Mouse (Mus musculus) hindlimb bud, embryonic 11.5 days (tissue): Measurements from ENCODE around the gene B230118H07Rik.
A peak's percentile ranks its signal among the peaks of the same experiment; 100 is the strongest.

ENCODE experiments used
- DNase-seq: peaks from one replicate; pipeline ENCODE4 v3.0.0-alpha.2; 2012; ENCODE audit warnings: low read depth, low spot score; ENCODE audit errors: extremely low spot score

Gene B230118H07Rik

DNA sequence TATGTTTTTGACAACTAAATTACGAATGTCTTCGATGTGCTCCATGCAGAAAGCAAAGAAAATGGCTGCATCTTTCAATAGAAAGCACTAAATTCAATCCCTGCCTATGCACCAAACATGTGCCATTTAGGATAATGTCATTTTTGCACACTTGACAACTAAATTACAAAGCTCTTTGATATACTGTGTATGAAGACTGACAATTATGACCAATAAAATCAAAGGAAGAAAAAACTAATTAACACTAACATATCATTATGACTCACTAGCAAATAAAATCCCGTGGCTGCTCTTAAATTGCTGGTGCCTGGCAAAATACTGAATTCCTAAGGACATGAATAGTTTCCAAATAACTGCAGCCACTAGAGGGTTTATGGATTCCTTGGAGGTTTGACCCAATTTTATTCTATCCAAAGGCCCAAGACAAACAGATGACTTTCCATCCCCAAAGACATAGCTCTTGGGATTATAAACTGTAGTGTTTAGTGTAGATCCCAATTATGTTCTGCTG is 9.4 kb downstream of the B230118H07Rik start:
- DNase-seq, result no peak

DNA sequence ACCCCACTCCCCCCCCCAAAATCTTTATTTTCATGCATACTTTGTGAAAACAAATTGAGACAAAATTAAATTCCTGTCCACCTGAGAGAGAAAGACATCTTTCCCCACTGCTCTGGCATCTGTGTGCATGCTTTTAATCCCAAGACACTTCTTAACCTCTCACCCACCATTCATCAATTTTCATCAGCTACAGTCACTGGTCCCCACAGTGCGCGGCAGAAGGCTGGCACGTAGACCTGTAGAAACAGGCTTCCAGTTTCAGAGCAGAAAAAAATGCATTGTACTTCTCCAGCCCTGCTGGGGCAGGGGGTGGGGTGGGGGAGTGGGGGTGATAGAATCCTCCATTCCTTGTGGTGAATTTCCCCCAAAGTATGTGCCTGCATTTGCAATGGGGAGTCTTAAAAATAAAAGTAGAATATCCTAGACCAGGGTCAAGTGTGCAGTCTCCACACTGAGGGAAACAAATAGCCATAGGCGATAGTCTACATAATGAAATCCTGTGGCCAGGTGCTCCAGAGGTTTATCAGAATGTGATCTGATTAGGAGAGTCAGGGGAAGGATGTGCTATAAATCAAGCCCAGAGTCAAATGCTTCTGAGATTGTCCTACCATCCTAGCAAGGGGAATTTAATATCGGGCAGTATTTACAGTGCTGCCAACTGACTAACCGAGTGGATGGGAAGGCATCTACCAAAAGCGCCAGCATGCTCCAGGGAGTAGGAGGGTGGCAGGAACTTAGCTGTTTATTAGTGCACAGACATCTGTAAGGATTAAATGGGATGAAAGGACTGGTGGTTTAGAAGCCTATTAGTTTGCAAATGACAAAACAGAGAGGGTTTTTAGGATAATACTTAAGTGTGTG is 10.1 kb downstream of the B230118H07Rik start:
- no peak for DNase-seq

DNA sequence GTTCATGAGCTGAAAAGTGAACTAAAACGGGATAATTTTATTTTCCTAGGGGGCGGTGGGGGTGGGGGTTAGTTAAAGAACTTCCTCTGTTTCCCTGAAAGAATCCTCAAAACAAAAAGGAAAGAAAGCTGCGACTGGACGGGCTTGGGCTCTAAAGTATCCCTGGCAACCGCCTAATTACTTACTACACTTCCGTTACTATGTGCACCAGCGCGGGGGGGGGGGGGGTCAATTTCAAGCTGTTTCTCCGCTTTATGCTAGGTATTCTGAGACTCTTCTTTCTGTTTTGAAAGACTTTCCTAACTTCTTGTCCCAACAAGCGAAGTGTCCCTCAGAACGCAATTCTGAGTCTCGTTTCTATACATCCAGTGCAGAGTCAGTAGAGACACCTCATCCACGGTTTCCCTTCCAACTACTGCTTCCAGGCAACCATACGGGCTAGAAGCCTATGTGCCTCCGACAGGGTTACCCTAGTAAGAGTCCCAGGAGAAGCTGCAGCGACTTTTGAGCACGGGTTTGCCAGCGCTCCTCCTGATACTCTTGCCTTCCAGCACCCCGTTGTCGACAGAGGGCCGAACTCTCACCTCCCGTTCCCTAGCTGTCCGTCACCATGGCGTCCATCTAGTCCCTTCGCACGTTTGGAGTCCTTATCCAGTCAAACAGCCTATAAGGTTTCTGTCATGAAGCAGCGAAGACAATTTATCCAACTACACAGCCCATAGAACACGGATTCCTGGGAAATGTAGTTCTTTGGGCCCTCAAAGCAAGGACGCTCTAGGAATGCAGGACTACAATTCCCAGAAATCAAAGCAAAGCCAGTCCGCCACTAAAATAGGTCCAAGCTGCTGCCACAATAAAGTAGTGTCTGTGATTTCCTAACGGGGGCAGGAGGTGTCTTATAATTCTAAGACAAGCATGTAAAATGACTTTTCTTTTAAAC is 20.8 kb downstream of the B230118H07Rik start:
- peak; percentile 99 for DNase-seq

DNA sequence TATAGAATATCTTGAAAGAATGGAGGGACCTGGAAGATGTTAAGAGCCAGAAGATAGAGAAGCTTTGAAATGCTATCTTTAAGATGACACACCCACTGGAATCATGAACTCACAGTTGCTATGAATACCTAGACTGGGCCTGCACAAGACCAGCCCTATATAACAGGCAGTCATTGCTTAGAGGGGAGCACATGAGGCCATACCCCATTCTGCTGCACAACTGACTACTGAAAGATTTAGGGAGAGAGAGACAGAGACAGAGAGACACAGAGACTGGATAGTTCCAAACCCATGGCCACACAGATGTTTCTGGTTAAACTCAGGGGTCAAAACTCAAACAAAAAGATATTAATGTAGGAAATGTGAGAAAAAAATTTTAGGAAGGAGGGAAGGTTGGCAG is 22.1 kb downstream of the B230118H07Rik start:
- DNase-seq, result no peak

DNA sequence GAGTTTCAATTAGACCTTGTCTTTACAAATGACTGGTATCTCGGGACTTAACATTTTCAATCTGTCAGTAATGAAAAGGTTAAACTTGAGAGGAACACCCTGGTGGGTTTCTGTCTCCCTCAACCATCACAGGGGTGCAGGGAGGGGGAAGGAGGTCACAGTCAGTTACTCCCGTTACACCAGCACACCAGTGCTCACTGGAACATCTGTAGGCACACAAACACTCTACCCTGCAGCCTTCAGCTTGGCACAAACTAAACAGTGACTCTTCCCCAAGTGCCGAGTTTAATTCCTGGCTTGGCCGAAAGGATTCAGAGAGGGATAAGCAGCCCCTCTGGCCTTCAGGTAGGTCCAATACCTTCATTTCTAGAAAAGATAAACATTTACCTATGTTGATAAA is 24.8 kb downstream of the B230118H07Rik start, which contains the start of gene Rag2:
TSS of gene Rag2 (plus strand) at position 193 of the 400 bp plus-strand sequence.
- no peak for DNase-seq

DNA sequence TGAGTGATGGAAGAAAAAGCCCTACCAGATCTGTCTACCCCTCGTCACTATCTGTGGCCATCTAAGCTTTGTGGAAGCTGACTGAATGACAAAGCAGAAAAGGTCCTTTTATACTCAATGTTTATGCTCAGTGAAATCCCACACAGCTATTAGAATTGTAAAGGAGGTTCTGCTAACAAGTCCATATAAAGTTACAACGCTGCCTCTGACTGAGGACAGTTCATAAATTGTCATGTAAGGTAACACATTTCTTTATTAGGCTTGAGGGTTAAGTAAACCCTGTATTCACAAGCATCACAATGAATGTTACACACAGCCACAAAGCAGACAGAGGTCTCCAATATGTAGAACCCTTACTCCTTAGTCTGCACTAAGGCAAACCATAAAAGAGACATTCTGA is 25.3 kb downstream of the B230118H07Rik start:
- no peak for DNase-seq

DNA sequence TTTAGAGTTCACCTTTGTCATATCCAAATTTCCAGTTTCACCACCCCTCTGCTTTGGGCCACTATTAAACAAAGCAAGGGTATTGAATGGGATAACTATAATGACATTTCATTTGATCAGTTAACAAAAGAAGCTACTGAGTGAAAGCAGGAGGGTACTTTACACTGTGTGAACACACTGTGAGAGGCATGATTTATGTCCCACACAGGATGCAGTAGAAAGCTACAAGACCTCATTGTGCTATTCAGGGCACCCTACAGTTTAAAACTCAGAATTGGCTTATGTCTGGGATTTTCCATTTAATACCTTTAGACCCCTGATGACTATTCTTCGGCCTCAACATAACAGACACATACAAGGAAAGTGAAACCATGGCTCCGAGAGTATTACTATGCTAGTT is 26.3 kb downstream of the B230118H07Rik start:
- DNase-seq, result no peak

DNA sequence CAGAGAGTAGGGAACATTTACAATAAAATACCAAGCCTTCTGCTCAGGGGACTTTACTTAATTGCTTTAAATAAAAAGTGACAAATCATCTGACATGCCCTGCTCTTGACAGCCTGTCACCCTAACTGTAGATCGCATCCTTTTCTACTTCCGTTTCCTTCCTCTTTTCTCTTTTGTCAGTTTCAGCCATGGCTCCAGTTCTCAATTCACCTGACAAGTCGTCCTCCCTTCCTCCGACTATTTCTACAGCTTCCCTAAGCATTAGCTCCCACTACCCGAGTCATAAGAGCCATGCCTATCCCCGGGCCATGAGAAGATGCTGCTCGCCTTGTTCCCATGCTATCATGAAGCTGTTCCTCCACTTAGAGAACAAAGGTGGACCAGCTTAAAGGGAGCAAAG is 27.7 kb downstream of the B230118H07Rik start:
- DNase-seq, result no peak

DNA sequence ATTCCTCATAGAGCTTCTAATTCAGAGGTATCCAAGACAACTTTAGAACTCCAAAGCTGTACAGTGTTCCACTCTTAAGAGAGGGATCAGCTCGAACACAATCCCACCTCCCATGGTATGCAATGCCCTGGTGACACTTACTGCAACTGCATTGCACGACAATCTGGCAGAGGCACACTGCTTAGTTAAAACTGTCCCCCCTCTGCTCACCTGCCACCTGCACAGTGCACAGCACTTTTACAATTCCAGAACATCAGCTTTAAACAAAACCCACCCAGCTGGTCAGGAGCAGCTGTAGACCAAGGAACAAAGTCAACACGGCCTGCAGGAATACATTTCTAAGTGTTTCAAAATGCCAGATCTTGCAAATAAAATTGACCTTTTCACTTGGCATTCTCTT is 28.4 kb downstream of the B230118H07Rik start:
- no peak for DNase-seq

DNA sequence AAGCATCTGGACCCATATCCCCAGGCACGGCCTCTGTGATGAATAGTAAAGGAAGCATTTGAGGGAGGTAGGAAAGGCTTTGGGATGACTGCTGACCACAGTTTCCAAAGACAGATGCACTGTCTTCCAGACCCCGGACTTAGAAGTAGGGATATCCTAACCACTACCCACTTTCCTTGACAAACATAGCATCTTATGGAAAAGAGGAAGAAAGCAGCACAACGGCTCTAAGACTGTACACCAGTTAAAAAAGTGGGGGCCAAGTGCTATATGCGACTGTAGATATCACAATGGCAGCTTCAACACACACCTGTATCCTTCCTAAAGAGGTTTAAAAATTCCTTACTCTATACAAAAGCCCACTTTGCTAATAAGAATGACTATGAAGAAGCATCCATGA is 31.0 kb downstream of the B230118H07Rik start:
- DNase-seq, result no peak

DNA sequence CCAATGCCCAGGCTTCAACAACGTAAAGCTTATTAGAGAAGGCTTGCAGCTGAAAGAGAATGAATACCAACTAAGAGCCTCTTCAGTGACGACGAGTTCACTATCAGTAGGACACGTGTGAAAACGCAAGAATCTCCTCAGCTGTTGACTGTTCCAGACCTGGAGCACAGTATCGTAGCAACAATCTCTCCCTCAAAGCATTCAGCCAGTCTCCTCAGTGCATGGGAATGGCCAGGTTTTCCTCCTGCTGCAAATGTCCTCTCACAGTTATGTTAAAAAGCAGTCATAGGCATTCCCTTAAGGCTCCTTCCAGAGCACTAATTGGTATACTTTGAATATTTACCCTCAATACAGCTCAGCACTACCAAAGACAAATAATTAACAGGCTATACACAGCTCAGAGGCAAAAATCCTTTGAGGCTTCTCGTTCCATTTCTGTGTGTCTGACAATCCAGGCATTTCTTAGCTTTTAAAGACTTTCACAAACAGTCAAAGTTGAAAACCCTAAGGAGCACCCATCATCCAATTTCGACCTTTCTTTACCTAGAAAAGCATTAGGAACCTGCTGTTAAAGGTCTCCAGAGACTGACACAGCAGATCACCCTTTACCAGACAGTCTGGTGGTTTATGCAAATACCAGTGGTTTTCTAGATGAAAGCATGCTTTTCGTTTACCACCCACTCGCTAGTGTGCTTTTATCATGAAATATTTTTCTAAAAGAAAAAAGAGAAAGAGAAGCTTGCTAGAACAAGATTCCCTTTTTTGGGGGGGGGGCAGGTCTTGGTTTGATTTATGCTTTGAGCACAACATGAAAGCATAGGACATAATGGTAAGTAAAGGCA is 33.6 kb downstream of the B230118H07Rik start:
- DNase-seq, result no peak

DNA sequence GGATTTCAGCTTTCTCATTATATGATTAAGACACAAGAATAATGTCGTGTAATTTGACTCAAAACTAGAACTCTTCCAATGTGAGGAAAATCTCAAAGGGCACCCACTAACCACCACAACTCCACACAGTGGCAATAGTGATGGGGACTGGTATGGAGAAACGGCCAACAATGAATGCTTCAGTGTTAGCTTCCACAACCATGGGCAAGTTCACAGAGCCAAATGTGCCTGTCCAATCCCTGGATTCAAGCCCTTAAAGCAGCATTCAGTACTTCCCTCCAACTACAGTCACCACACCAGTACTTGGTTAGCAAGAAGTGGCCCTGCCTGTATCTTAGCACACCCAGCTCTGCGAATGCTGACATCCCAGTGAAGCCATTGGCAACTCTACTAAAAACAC is 38.5 kb downstream of the B230118H07Rik start:
- no peak for DNase-seq

DNA sequence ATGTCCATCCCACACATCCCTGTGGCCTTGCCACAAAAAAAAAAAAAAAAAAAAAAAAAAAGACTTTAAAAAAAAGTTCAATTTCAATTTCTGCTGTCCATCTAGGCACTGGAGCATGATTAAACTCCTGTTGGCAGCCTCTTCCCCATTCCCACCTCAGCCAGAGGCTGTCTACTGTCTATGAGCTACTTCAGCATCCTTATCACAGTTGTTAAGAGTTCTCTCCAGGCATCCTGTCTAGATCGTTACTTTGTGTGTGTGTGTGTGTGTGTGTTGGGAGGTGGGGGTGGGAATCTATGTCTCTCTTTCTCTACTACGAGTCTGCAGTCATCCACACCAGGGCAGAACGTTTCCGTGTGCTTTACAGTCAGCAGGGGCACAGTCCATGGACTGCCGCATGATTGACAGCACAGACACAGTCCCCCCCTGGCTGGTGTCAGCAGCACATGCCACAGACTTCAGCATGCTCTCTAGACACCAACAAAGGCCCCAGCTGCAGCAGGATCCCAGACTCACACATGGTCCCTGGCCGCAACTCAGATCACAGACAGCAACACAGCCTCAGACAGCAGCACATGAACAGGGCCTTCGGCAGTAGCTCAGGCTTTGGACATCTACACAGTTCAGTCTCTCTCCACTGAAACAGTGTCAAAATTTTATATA is 41.0 kb downstream of the B230118H07Rik start:
- no peak for DNase-seq

DNA sequence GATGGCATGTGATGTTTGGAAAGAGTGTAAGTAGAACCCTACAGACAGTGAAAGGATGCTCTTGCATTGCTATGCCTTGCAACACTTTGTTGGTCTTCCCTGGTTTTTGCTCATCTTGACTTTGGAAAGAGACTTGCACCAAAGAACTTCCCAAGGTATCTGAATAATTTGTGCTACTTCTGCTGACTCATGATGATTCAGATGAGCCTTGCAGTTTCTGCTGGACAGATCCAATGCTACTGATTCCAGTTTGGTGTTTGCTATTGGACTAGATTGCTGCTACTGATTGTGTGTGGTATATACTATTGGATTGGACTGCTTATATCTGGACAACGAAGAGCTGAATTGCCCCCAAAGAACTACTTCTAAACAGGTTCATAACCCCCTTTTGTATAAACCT is 46.2 kb downstream of the B230118H07Rik start:
- no peak for DNase-seq

DNA sequence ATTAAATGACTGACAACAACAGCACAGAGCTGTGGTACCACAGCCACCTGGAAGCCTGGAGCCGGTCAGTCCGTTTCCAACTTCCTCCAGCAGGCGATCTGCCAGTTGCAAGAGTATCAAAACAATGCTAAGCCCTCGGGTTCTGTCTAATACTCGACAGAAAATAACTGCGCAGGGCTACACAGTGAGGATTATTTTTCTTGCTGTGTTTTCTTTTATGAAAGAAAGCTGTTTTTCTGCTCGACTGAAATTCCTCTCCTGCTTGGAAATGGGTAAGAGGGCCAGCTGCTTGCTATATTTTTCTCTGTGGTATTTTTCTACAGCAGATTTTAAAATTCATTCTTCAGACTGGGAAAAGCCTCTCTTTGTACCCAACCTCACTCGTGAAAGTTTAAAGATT is 48.6 kb downstream of the B230118H07Rik start:
- DNase-seq, result no peak

DNA sequence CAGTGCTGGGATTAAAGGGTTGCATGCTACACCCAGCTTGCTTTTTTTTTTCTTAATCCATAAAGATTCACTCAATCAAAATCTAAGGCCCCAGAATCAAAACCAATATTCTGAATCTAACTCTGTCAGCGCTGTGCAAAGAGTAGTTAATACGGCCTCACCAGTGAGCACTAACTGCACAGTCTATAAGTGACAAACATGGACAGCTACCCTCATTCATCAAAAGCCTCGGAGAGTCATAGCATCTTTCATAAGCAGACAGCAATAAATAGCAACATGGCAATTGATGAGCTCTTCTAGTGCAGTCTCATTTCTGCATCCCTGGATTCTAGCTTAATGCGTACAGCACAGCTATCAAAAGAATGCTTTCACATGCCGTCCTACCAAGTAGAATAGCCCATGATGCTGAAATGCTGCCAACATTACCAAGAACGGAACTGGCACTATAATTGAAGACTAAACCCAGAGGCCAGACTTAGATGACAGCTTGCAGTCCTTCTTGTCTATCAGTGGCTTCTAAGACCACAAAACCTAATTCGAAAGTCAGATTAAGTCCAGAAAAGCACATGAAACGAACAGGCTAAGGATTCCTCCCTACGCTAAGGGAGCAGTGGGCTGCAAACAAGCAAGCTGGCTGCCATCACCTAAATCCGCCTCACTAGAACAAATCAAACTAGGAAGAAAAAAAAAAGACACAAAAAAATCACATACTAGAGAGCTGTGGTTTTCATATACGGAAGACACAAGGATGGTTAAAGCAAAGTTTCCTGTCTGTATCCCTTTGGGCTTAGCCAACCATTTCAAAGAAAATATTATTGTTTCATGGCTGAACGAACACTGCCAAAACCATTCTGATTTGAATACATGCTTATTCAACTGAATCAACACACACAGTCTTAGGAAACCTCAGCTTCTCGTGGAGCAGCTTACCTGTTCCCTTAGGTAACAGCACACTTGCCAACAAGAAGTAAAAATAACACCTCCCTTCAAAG is 50.8 kb downstream of the B230118H07Rik start:
- DNase-seq, result no peak

DNA sequence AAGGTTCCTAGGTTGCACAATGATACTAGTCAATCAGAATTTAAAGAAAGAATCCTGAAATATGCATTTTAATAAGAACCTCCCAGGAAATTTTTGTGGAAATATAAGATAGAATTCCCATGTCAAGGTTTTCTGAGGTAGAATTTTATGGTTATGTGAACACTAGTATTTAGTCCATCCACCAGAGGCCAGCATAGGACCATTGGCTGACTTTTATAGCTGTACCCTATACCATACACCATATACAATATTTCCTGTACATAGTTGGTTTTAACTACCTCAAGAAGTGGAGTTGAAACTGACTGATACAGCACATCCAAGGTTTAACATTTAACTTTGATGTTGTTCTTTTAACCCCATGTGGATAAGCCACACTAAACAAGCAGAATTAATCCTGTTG is 52.1 kb downstream of the B230118H07Rik start:
- no peak for DNase-seq

DNA sequence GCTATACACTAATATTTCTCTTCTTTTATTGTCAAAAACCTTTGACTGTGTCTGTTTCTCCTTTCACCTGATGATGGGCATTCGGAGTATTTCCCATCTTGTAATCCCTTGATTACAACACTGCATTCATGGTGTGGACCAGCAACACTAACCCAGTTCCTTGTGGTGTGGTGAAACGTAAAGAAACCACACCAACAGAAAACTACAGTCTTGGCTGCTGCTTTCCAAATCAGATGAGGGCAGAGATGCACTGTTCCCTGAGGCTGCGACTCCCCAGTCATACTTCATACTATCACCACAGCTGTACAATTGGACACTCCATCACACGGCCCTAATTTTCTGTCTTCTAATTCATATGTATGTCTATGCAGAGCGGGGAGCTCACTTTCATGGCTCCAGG is 54.7 kb downstream of the B230118H07Rik start:
- DNase-seq, result no peak

DNA sequence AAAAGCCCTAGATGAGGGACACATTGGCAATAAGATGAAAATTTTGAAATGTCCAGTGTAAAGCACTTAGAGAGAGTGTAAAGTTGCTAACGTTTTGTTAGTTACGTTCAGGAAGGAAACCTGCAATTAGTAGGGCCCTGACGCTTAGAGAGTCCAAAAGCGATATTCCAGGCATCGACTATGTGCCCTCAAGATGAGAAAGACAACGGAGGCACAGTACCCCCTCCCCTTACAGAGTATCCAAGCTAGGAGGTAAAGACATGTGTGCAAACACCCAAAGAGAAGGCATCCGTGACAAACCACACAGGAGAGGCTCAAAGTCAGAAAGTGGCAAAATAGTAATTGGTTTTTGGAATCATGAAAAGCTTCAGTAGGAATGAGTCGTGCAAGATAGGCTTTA is 56.4 kb downstream of the B230118H07Rik start:
- no peak for DNase-seq
